Comparison of ENCODE assay signal across 12 mouse cellular contexts in genomic region chr11:107919852-107920508, GRCm38 (mm10). TPM values are rescaled to one million over a fixed set of nuclear protein-coding genes. Genes with fewer than 3 reads are reported as not detected.
A peak's percentile ranks its signal among the peaks of the same experiment; 100 is the strongest.
DNase-seq lines count a peak whose midpoint lies in the region; ATAC-seq lines count a peak whose summit lies in the region.
"Had no signal": no experiment of that assay in that cellular context is flagged by ENCODE, and none has a peak within 500 bp of the region (broad histone marks: within the 10 kb centered on the region; RNA-seq: fewer than 3 reads in every experiment).

No protein-coding gene starts in this region.

- H3K36me3 ChIP-seq in hindbrain, embryonic 11.5 days (ENCODE audit: control insufficient read depth, insufficient read depth, low read length) = no peaks in the 10 kb centered on the region
- no peaks in the 10 kb centered on the region for H3K36me3 ChIP-seq in hindbrain, embryonic 16.5 days (ENCODE audit: control insufficient read depth, insufficient read depth, low read length)
- H3K36me3 ChIP-seq: G1E; hindbrain, embryonic 12.5 days had no signal

- H3K4me3 ChIP-seq in hindbrain, embryonic 11.5 days (ENCODE audit: low read depth, low read length) = no peak overlapping the region
- no peak overlapping the region for H3K4me3 ChIP-seq in hindbrain, embryonic 16.5 days (ENCODE audit: low read length)
- H3K4me3 ChIP-seq: hindbrain, embryonic 12.5 days had no signal

- WGBS in hindbrain, embryonic 11.5 days = 42% methylated on average over 16 of the region's 16 CpGs
- 40% methylated on average over 16 of the region's 16 CpGs for WGBS in hindbrain, embryonic 16.5 days

- H3K4me1 ChIP-seq in hindbrain, embryonic 11.5 days (replicated peaks; ENCODE audit: control insufficient read depth, insufficient read depth, low read length) = peaks cover 3% of the 10 kb centered on the region; the same call in 1 of the 2 replicates
- H3K4me1 ChIP-seq in hindbrain, embryonic 16.5 days (ENCODE audit: control insufficient read depth, insufficient read depth, low read depth, low read length) = peaks cover 8% of the 10 kb centered on the region

- H3K9me3 ChIP-seq in hindbrain, embryonic 11.5 days (ENCODE audit: control insufficient read depth, low read length) = no peaks in the 10 kb centered on the region
- no peaks in the 10 kb centered on the region for H3K9me3 ChIP-seq in hindbrain, embryonic 16.5 days (ENCODE audit: control insufficient read depth, low read length)
- H3K9me3 ChIP-seq: hindbrain, embryonic 12.5 days had no signal

- peak; percentile 33 for DNase-seq in hindbrain, embryonic 11.5 days (ENCODE audit: low spot score)
- DNase-seq in urinary bladder, postnatal 14 days (ENCODE audit: low spot score) = peak; percentile 10
- DNase-seq in urinary bladder, postnatal 10 days (ENCODE audit: low spot score) = no peak
- DNase-seq in urinary bladder, adult 18-20 months (ENCODE audit: low spot score in 2 of 2) = no peak
- no peak for DNase-seq in gastrocnemius, adult 18-20 months (ENCODE audit: low spot score)
- DNase-seq: cerebellum, adult 8-10 months had no signal

- no peak overlapping the region for H3K9ac ChIP-seq in hindbrain, embryonic 11.5 days (ENCODE audit: low read depth, low read length)
- H3K9ac ChIP-seq in hindbrain, embryonic 16.5 days (ENCODE audit: low read depth, low read length) = no peak overlapping the region
- H3K9ac ChIP-seq: hindbrain, embryonic 12.5 days had no signal

- no peak overlapping the region for H3K27ac ChIP-seq in hindbrain, embryonic 11.5 days (ENCODE audit: low read depth, low read length)
- H3K27ac ChIP-seq in hindbrain, embryonic 16.5 days (ENCODE audit: low read depth, low read length) = no peak overlapping the region
- H3K27ac ChIP-seq: hindbrain, embryonic 12.5 days had no signal

- ATAC-seq in hindbrain, embryonic 11.5 days (ENCODE audit: low FRiP score) = no peak
- ATAC-seq in hindbrain, embryonic 16.5 days = no peak
- ATAC-seq in granulocyte monocyte progenitor cell, adult 5-6 weeks (replicated peaks; ENCODE audit: poor library complexity, severe bottlenecking) = peak; percentile 40; the same call in 1 of the 2 replicates
- no peak for ATAC-seq in inflammation-experienced regulatory T-cells, adult 6 months

- peaks cover 6% of the 10 kb centered on the region; the same call in 1 of the 2 replicates for H3K27me3 ChIP-seq in hindbrain, embryonic 11.5 days (ENCODE audit: control insufficient read depth, insufficient read depth, low read length)
- H3K27me3 ChIP-seq in hindbrain, embryonic 16.5 days (replicated peaks; ENCODE audit: control insufficient read depth, insufficient read depth, low read length) = no peaks in the 10 kb centered on the region; the same call in 1 of the 2 replicates

- H3K4me2 ChIP-seq in hindbrain, embryonic 11.5 days (replicated peaks; ENCODE audit: low read depth, low read length) = no peak overlapping the region
- H3K4me2 ChIP-seq in hindbrain, embryonic 16.5 days (ENCODE audit: low read length) = no peak overlapping the region
- H3K4me2 ChIP-seq: hindbrain, embryonic 12.5 days; liver, embryonic 11.5 days had no signal

RNA-seq across cellular contexts. Expression of gene Cacng5, which starts 5.1 kb away (rescaled TPM):
- 0.82 and 0.84 TPM in 2 replicates for polyA plus RNA-seq in hindbrain, embryonic 11.5 days (2014; fragmentation: Nextera tagmentation; extraction: Ambion mirVana)
- polyA plus RNA-seq in hindbrain, embryonic 16.5 days (2015; fragmentation: Nextera tagmentation; extraction: Ambion mirVana) = 13.3 and 14.3 TPM in 2 replicates
- total RNA-seq in granulocyte monocyte progenitor cell, adult 5-6 weeks (2014; fragmentation: Nextera tagmentation) = not detected in 2 replicates
- total RNA-seq in granulocyte monocyte progenitor cell, adult 5-6 weeks (2017) = not detected in 2 replicates
- not detected for polyA plus RNA-seq in inflammation-experienced regulatory T-cells, adult 6 months (2017; shearing (Covaris generic))
- not detected for total RNA-seq in gastrocnemius, adult 18-20 months (2021)
- total RNA-seq: G1E had no signal
- polyA plus RNA-seq: G1E had no signal

Comparison
In these comparisons a context has a peak if more than half of its experiments do, and no peak if none do; other contexts are left out.
1. DNase-seq: peak in hindbrain, embryonic 11.5 days (single experiment) and urinary bladder, postnatal 14 days (single experiment); none in urinary bladder, postnatal 10 days (single experiment), urinary bladder, adult 18-20 months (0 of 2) and gastrocnemius, adult 18-20 months (single experiment).